Mouse (Mus musculus) liver, embryonic 18 days (tissue): Measurements from ENCODE around the gene Zfp687. TPM values are rescaled to one million over a fixed set of nuclear protein-coding genes. Genes with fewer than 3 reads are reported as not detected.

Experiments
- polyA plus RNA-seq: library from polyadenylated mRNA; depleted of rRNA; stranded (reverse); fragments of >200 nt; gene quantifications from 2 replicates; pipeline ENCODE4 v1.2.3, GENCODE M21; 2012; rRNA removed

Zfp687 gene
- 5.1 and 6.5 TPM in 2 replicates for polyA plus RNA-seq

DNA sequence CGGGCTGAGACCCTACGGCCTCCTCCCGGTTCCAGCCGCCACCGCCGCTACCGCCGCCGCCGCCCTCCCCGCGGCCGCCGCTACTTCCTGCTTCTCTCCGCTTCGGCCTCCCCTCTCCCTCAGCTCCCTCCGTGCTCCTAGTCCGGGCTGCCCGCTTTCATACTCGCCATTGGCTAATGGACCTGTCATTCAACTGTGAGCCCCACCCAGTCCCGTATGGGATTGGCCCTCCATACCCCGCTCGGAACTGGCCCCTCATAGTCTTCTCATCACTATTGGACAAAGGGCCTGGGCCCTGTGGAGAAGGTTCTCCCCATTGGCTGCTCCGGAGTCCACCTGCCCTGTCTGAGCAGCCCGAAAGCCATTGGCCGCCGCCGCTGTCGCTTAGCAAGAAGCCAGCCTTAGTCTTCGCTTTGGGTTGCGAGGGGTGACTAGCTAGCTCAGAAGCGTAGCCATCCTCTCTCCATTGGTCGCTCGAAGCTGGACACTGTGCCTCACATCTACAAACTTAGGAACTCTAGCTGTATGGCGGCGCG, at the start of gene Zfp687:
TSS of gene Zfp687 (minus strand) at position 112 of the 536 bp plus-strand sequence.

DNA sequence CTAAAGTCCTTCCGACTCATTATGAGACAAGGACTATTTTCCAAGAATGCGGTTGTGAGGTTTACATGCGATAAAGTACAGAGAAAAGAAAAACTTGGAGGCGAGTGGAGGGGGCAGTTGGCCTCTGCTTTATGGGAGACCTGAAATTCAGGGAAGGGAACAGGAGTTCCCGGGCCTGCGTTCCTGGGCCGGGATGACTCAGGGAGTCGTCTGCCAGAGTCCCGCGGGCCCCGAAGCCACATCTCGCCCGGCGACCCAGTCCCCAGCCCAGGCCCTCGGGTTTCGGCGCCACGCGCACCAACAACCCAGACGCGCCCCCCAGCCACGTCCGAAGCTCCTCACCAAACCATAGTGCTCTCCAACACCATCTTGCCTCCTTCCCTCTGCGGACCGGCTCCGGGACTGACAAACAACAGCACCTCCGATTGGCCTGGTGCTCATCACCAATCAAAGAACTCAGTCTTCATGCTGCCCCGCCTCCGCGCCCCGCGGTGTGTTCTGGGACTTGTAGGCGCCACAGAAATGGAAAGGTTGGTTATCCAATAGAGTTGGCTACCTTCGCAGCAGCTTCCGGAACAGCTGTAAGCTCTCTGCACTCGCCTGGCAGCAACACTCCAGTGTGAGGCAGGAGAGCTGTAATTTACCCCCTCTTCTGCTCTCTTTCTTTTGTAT, 27.1 kb upstream of the Zfp687 start, which contains the start of gene Psmd4:
TSS of gene Psmd4 (minus strand) at position 449 of the 672 bp plus-strand sequence.

DNA sequence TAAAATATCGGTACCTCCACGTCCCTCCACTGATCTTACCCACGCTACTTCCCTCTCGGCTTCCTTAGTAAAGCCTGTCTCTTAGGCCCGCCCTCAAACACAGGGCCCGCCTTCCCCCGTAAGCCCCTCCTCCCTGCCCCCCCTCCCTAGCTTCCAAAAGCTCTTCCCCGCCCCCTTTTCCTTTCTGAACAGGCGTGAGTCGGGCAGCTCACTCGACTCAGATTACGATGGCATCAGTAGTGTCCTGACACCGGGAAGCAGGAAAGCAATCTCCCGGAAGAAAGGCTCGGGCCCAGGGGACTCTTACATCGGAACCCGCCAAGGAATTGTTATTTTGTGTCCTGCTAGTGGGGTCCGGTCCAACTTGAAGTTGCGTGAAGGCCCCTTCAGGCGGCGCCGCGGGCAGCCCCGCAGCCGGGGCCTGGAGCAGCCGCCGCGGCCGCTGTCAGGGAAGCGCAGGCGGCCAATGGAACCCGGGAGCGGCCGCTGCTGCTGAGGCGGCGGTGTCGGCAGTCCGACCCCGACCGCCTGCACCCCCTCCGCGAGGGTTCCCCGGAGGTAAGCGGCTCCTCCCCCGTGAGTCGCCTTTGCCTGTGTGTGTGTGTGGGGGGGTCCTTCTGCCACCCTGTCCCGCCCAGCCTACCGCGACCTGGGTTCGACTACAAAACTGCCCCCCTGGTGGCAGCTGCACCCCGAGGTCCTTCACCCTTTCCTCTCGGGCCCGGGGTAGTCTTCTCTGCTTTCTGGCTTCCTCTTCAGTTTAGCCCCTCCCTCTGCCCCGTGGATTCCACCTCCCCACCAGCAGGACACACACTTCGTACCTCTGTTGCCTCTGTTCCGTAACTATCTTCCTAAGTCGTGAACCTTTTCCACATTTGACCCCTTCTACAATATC, 40.5 kb downstream of the Zfp687 start, which contains the start of gene Pi4kb:
TSS of gene Pi4kb (plus strand) at position 204 of the 895 bp plus-strand sequence.

Other genes with a start within 250 kb of the Zfp687 start
- 9.0 and 10.7 TPM in 2 replicates for gene Cgn, start 229.0 kb downstream of the Zfp687 start, polyA plus RNA-seq
- gene Pogz, start 177.9 kb downstream of the Zfp687 start, polyA plus RNA-seq: 4.6 and 6.7 TPM in 2 replicates
- gene Psmb4, start 128.5 kb downstream of the Zfp687 start, polyA plus RNA-seq: 147 and 165 TPM in 2 replicates
- 200 and 241 TPM in 2 replicates for gene Selenbp1, start 82.4 kb downstream of the Zfp687 start, polyA plus RNA-seq
- 3.5 and 4.1 TPM in 2 replicates for gene Rfx5, start 61.4 kb downstream of the Zfp687 start, polyA plus RNA-seq
- 15.9 and 17.3 TPM in 2 replicates for gene Pi4kb, start 40.7 kb downstream of the Zfp687 start, polyA plus RNA-seq
- 111 and 114 TPM in 2 replicates for gene Psmd4, start 27.2 kb upstream of the Zfp687 start, polyA plus RNA-seq
- gene Pip5k1a, start 91.5 kb upstream of the Zfp687 start, polyA plus RNA-seq: 8.4 and 8.5 TPM in 2 replicates
- 21.2 and 23.2 TPM in 2 replicates for gene Vps72, start 95.6 kb upstream of the Zfp687 start, polyA plus RNA-seq
- gene Tmod4, start 109.0 kb upstream of the Zfp687 start, polyA plus RNA-seq: 0.30 and 0.40 TPM in 2 replicates
- gene Scnm1, start 118.6 kb upstream of the Zfp687 start, polyA plus RNA-seq: 32.8 and 34.1 TPM in 2 replicates
- gene Lysmd1, start 118.6 kb upstream of the Zfp687 start, polyA plus RNA-seq: 5.0 and 5.1 TPM in 2 replicates
- 10.1 and 11.1 TPM in 2 replicates for gene Tnfaip8l2, start 126.9 kb upstream of the Zfp687 start, polyA plus RNA-seq
- gene Sema6c, start 145.0 kb upstream of the Zfp687 start, polyA plus RNA-seq: 1.3 and 1.5 TPM in 2 replicates
- 9.5 and 10.4 TPM in 2 replicates for gene Gabpb2, start 202.5 kb upstream of the Zfp687 start, polyA plus RNA-seq
- gene Cdc42se1, start 213.3 kb upstream of the Zfp687 start, polyA plus RNA-seq: 25.1 and 25.3 TPM in 2 replicates
- gene Mllt11, start 216.7 kb upstream of the Zfp687 start, polyA plus RNA-seq: 3.4 and 3.8 TPM in 2 replicates
- gene Gm128, start 226.2 kb upstream of the Zfp687 start, polyA plus RNA-seq: 0.08 and 0.09 TPM in 2 replicates
- gene Bnipl, start 235.7 kb upstream of the Zfp687 start, polyA plus RNA-seq: 0.02 and 0.04 TPM in 2 replicates